Mouse (Mus musculus) bone marrow, adult 2 months (tissue): Measurements from ENCODE around the gene Mpc1.

Source experiments
- CTCF ChIP-seq: fragments of 200-500 bp; IDR thresholded peaks from 2 replicates; pipeline ENCODE4 v1.5.1; 2011; ENCODE audit warnings: low read length, control low read depth; ENCODE audit not compliant: control insufficient read depth, insufficient read depth
- POLR2A ChIP-seq: fragments of 200-500 bp; IDR thresholded peaks from 2 replicates; pipeline ENCODE4 v1.6.1; 2011; ENCODE audit warnings: low read depth, mild to moderate bottlenecking, control low read depth, low read length, borderline replicate concordance; ENCODE audit not compliant: control insufficient read depth

GRCm38 (mm10) chr17:8234537-8234936 is 48.2 kb upstream of the Mpc1 start:
- TF ChIP-seq CTCF (no peak), POLR2A (no peak)
